Mouse (Mus musculus) hindbrain, postnatal 0 days (tissue): ENCODE measurements around the gene Pmp22. TPM values are rescaled to one million over a fixed set of nuclear protein-coding genes. Genes with fewer than 3 reads are reported as not detected.

ENCODE experiments used
- ATAC-seq: fragments of 200-750 bp; cut with Nextera tagmentation; 2 replicates; pipeline ENCODE4 v1.8.0; 2017; ENCODE audit warnings: mild to moderate bottlenecking, moderate TSS enrichment, moderate library complexity
- DNase-seq: peaks from one replicate; pipeline ENCODE4 v3.0.0-alpha.2; 2015; ENCODE audit warnings: low spot score
- H3K27ac ChIP-seq: fragments of 300-500 bp; sonication (generic); 2 replicates; pipeline ENCODE4 v1.5.1; 2014; ENCODE audit warnings: mild to moderate bottlenecking
- H3K27me3 ChIP-seq: fragments of 300-500 bp; sonication (generic); 2 replicates; pipeline ENCODE4 v1.6.1; 2014; ENCODE audit warnings: low read length, mixed read lengths; ENCODE audit not compliant: insufficient read depth
- H3K36me3 ChIP-seq: fragments of 300-500 bp; sonication (generic); 2 replicates; pipeline ENCODE4 v1.6.1; 2014; ENCODE audit warnings: low read length, mixed read lengths; ENCODE audit not compliant: insufficient read depth
- H3K4me1 ChIP-seq: fragments of 300-500 bp; sonication (generic); 2 replicates; pipeline ENCODE4 v1.6.1; 2014; ENCODE audit warnings: antibody characterized with exemption, low read length, mixed read lengths; ENCODE audit not compliant: insufficient read depth
- H3K4me2 ChIP-seq: fragments of 300-500 bp; sonication (generic); 2 replicates; pipeline ENCODE4 v1.6.1; 2014; ENCODE audit warnings: low read depth, mild to moderate bottlenecking, low read length, moderate library complexity, mixed read lengths
- H3K4me3 ChIP-seq: fragments of 300-500 bp; sonication (generic); 2 replicates; pipeline ENCODE4 v1.5.1; 2014; ENCODE audit warnings: low read length
- H3K9ac ChIP-seq: fragments of 300-500 bp; sonication (generic); replicated peaks from 2 replicates; pipeline ENCODE4 v1.6.1; 2014; ENCODE audit warnings: mild to moderate bottlenecking, low read length, moderate library complexity, mixed read lengths
- H3K9me3 ChIP-seq: fragments of 300-500 bp; sonication (generic); 2 replicates; pipeline ENCODE4 v1.6.1; 2016; ENCODE audit warnings: low read length, mixed read lengths
- CTCF ChIP-seq: IDR thresholded peaks from 2 replicates; pipeline ENCODE4 v1.5.1; 2016; ENCODE audit warnings: antibody characterized with exemption, control low read depth, low read depth
- WGBS: fragments of 180-500 bp; shearing (Covaris S2); extraction: QIAGEN DNeasy Blood & Tissue Kit; methylation state at CpG from one replicate; pipeline ENCODE4 v1.1.7; 2014; 5-methylcytosine and 5-hydroxymethylcytosine counted together
- polyA plus RNA-seq: library from polyadenylated mRNA; unstranded; fragments of >200 nt; fragmentation: Nextera tagmentation; extraction: Ambion mirVana; gene quantifications from 2 replicates; pipeline ENCODE4 v1.2.1, GENCODE M21; 2015
- total RNA-seq: library from RNA; depleted of rRNA; stranded (reverse); fragments of >200 nt; gene quantifications from 2 replicates; pipeline ENCODE4 v1.2.3, GENCODE M21; 2014

Pmp22 gene
- total and polyA plus RNA-seq, 2 experiments from 2014 or later: 44.1 to 74.2 TPM

DNA sequence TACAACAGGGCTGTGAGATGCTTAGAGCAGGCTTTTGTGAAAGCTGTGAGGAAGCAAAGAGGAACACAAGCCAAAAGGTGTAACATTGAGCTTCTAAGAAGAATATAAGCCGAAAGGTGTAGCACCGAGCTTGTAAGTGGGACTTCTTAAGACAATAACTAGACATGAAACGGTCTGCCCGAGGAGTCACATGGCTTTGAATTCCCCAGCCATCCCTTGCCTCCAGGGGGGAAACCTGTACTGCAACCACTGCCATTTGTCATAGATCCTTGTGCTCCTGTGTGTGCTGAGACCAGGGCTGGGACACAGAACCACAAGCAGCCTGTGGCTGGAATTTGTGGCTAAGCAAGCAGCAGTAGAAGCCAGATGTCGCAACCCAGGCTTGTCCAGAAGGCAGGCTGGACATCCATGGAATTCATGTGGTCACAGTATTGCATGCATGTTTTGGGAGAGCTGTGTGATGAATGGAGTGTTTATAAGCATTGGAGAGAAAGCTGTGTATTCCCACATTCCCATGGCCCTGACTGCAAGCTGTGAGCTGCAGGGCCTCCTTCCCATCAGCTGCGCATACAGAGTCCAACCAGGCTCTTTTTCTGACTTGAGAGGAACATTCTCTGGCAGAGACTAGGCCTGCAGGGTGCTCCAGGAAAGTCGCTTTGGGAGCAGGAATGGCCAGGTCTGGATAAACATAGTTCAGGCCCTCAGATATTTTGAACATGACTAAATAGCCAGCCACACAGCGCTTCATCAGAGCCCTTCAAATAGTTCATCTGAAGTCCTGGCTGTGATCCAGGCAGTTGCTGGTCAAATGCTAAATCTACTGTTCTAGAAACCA lies 13.8 kb upstream of the Pmp22 start:
- WGBS: 76% methylated on average over 8 of the region's 8 CpGs

GRCm38 (mm10) chr11:63116652-63117051 lies 12.1 kb upstream of the Pmp22 start:
- ATAC-seq: no peak
- Histone ChIP-seq H3K9me3 (no peaks in the 10 kb centered on the region), H3K4me2 (no peak overlapping the region), H3K9ac (no peak overlapping the region), H3K4me1 (no peaks in the 10 kb centered on the region), H3K4me3 (no peak overlapping the region), H3K27ac (no peak overlapping the region), H3K27me3 (no peaks in the 10 kb centered on the region), H3K36me3 (no peaks in the 10 kb centered on the region)
- TF ChIP-seq CTCF: no peak
- 90% methylated on average over 5 of the region's 5 CpGs for WGBS
- no peak for DNase-seq

More for the DNA sequence above, 13.8 kb upstream of the Pmp22 start:
- ATAC-seq (no peak), DNase-seq (no peak)
- no peaks in the 10 kb centered on the region for H3K4me1 ChIP-seq
- no peak for TF ChIP-seq CTCF
- H3K4me2 ChIP-seq: no peak overlapping the region
- H3K9ac ChIP-seq: no peak overlapping the region
- H3K9me3 ChIP-seq: no peaks in the 10 kb centered on the region
- no peaks in the 10 kb centered on the region for H3K36me3 ChIP-seq
- H3K27ac ChIP-seq: no peak overlapping the region
- no peaks in the 10 kb centered on the region for H3K27me3 ChIP-seq
- H3K4me3 ChIP-seq: no peak overlapping the region

DNA sequence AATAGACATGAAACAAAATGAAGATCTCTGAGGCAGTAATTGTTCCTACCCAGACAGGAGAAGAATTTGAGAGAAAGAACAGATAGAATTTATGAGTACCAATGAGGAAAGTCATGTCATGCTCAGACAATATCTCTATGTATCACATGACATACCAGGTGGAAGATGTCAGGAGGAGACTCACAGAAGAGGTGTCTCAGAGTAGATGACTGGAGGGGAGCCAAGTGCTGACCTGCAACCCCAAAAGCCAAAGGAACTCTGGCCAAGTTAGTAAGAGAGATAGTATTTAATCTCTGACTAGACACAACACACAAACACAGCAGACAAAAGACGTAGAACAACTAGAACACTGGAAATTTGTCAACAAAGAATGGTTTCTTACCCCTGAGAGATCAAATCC lies 11.5 kb upstream of the Pmp22 start:
- no peaks in the 10 kb centered on the region for H3K9me3 ChIP-seq
- no peak overlapping the region for H3K4me3 ChIP-seq
- H3K4me2 ChIP-seq: no peak overlapping the region
- WGBS: 86% methylated on average over 1 of the region's 1 CpGs
- H3K4me1 ChIP-seq: no peaks in the 10 kb centered on the region
- DNase-seq: no peak
- no peaks in the 10 kb centered on the region for H3K27me3 ChIP-seq
- no peak for ATAC-seq
- no peaks in the 10 kb centered on the region for H3K36me3 ChIP-seq
- H3K27ac ChIP-seq: no peak overlapping the region
- TF ChIP-seq CTCF: no peak
- H3K9ac ChIP-seq: no peak overlapping the region

DNA sequence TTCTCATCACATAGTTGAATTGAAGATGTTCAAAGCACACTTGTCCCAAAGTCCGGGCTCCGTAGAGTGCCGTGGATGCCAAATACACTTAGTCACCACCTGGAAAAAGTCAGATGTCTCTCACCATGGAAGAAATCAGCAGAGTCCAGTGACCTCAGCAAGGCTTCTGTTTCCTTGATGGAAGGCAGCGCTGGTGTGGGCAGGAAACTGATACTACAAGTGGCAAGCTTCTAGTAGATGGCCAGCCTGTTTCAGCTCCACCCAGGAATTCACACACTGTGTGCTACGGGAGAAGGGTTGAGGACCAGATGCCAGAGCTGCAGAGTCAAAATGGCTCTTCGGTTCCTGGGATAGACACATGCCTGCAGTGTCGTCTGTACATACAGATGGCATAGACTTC lies 9.0 kb upstream of the Pmp22 start:
- DNase-seq: no peak

GRCm38 (mm10) chr11:63122249-63122648 lies 6.5 kb upstream of the Pmp22 start:
- TF ChIP-seq CTCF: no peak
- Histone ChIP-seq H3K9me3 (no peaks in the 10 kb centered on the region), H3K4me3 (no peak overlapping the region), H3K4me1 (no peaks in the 10 kb centered on the region), H3K36me3 (no peaks in the 10 kb centered on the region), H3K27ac (no peak overlapping the region), H3K27me3 (no peaks in the 10 kb centered on the region), H3K9ac (no peak overlapping the region), H3K4me2 (no peak overlapping the region)
- DNase-seq (no peak), ATAC-seq (no peak)
- WGBS: 77% methylated on average over 2 of the region's 2 CpGs

More for the DNA sequence above, 9.0 kb upstream of the Pmp22 start:
- no peak for TF ChIP-seq CTCF
- H3K36me3 ChIP-seq: no peaks in the 10 kb centered on the region
- WGBS: 89% methylated on average over 7 of the region's 7 CpGs
- H3K4me3 ChIP-seq: no peak overlapping the region
- H3K9ac ChIP-seq: no peak overlapping the region
- no peak for ATAC-seq
- H3K27me3 ChIP-seq: no peaks in the 10 kb centered on the region
- H3K27ac ChIP-seq: no peak overlapping the region
- no peaks in the 10 kb centered on the region for H3K9me3 ChIP-seq
- H3K4me2 ChIP-seq: no peak overlapping the region
- no peaks in the 10 kb centered on the region for H3K4me1 ChIP-seq

DNA sequence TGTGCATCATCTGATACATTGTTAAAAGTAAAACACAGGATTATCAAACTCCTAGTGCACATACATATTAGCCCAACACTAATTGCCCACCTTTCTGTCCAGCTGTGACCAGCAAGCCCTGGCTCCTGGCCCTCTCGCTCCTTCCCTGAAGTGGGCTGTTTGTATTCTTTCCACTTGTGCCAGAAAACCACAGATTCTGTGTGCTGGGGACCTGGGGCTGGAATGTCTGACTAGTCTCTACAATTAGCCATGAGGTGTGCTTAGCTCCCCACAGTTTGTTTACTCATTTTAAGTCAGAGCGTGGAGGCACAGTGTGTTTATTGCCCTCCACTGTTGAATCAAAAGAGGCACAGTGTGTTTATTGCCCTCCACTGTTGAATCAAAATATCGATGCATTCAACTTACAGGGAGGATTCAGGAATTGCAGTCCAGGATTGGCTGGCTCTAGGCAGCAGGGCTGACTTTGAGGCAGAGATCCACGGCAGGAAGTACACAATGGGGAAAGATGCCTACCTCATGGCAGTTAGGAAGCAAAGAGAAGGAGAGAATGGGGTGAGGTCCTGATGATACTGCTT lies 5.9 kb upstream of the Pmp22 start:
- TF ChIP-seq CTCF: no peak
- Histone ChIP-seq H3K4me1 (no peaks in the 10 kb centered on the region), H3K9ac (no peak overlapping the region), H3K4me3 (no peak overlapping the region), H3K9me3 (no peaks in the 10 kb centered on the region), H3K27ac (no peak overlapping the region), H3K27me3 (no peaks in the 10 kb centered on the region), H3K4me2 (no peak overlapping the region), H3K36me3 (no peaks in the 10 kb centered on the region)
- ATAC-seq (no peak), DNase-seq (no peak)
- 54% methylated on average over 4 of the region's 4 CpGs for WGBS

GRCm38 (mm10) chr11:63124316-63124715 lies 4.5 kb upstream of the Pmp22 start:
- Histone ChIP-seq H3K4me3 (no peak overlapping the region), H3K9ac (no peak overlapping the region), H3K36me3 (no peaks in the 10 kb centered on the region), H3K9me3 (no peaks in the 10 kb centered on the region), H3K27me3 (no peaks in the 10 kb centered on the region), H3K4me1 (no peaks in the 10 kb centered on the region), H3K27ac (no peak overlapping the region), H3K4me2 (no peak overlapping the region)
- 17% methylated on average over 4 of the region's 4 CpGs for WGBS
- TF ChIP-seq CTCF: no peak; the same call in 1 of the 2 replicates
- ATAC-seq (no peak), DNase-seq (no peak)
